Mouse (Mus musculus): ENCODE data around the gene Grid2.

GRCm38 (mm10) chr6:64683974-64684373, 1428.3 kb downstream of the Grid2 start:
- TF ChIP-seq POLR2A (IDR thresholded peaks at IDR 0.05; ENCODE audit: control insufficient read depth, extremely low read depth, insufficient read depth, low read length, poor library complexity), result no peak
- no peak for TF ChIP-seq CTCF (IDR thresholded peaks at IDR 0.05; ENCODE audit: borderline replicate concordance, control insufficient read depth, extremely low read depth, insufficient read depth, low read length, poor library complexity)
